Mouse (Mus musculus): ENCODE measurements around the gene Myo10. TPM values are rescaled to one million over a fixed set of nuclear protein-coding genes. Genes with fewer than 3 reads are reported as not detected.
"Not testable (repeated sequence)": the region's sequence is repeated elsewhere in the genome, so short reads cannot be mapped to it uniquely, and the experiment has no call there.

Gene Myo10
- total RNA-seq, 2 experiments from 2014 or later: 36.3 to 50.5 TPM

GRCm38 (mm10) chr15:25692254-25692950 is 70.1 kb downstream of the Myo10 start:
- no peak for DNase-seq

GRCm38 (mm10) chr15:25693708-25694107 is 71.4 kb downstream of the Myo10 start:
- DNase-seq: no peak

GRCm38 (mm10) chr15:25694749-25695148 is 72.4 kb downstream of the Myo10 start:
- no peak for DNase-seq

GRCm38 (mm10) chr15:25695253-25695652 is 72.9 kb downstream of the Myo10 start:
- no peak for DNase-seq

- DNase-seq: no peak
Observed at GRCm38 (mm10) chr15:25695883-25696282, 73.6 kb downstream of the Myo10 start.

GRCm38 (mm10) chr15:25696660-25697059 is 74.3 kb downstream of the Myo10 start:
- no peak for DNase-seq

- DNase-seq: no peak
Observed at GRCm38 (mm10) chr15:25699032-25699557, 76.8 kb downstream of the Myo10 start.

GRCm38 (mm10) chr15:25702602-25703001 is 80.3 kb downstream of the Myo10 start:
- DNase-seq: no peak

- DNase-seq: no peak
Observed at GRCm38 (mm10) chr15:25704809-25705585, 82.7 kb downstream of the Myo10 start.

GRCm38 (mm10) chr15:25706874-25707554 is 84.7 kb downstream of the Myo10 start:
- DNase-seq: no peak

GRCm38 (mm10) chr15:25707891-25708290 is 85.6 kb downstream of the Myo10 start:
- DNase-seq: no peak

GRCm38 (mm10) chr15:25710876-25711275 is 88.6 kb downstream of the Myo10 start:
- no peak for DNase-seq

GRCm38 (mm10) chr15:25712877-25713276 is 90.6 kb downstream of the Myo10 start:
- DNase-seq: no peak

GRCm38 (mm10) chr15:25713587-25714361 is 91.4 kb downstream of the Myo10 start:
- DNase-seq: no peak

- DNase-seq: no peak
Observed at GRCm38 (mm10) chr15:25715218-25715995, 93.1 kb downstream of the Myo10 start.

- DNase-seq: no peak
Observed at GRCm38 (mm10) chr15:25715996-25716395, 93.7 kb downstream of the Myo10 start.

- DNase-seq: peak; percentile 56
Observed at GRCm38 (mm10) chr15:25717006-25717405, 94.7 kb downstream of the Myo10 start.

GRCm38 (mm10) chr15:25718104-25718503 is 95.8 kb downstream of the Myo10 start:
- not testable (repeated sequence) for DNase-seq

- DNase-seq: no peak
Observed at GRCm38 (mm10) chr15:25719270-25719669, 96.9 kb downstream of the Myo10 start.

- DNase-seq: no peak
Observed at GRCm38 (mm10) chr15:25720263-25720662, 97.9 kb downstream of the Myo10 start.
